Mouse (Mus musculus) lung, embryonic 16.5 days (tissue): ENCODE results near the gene Asf1a. TPM values are rescaled to one million over a fixed set of nuclear protein-coding genes. Genes with fewer than 3 reads are reported as not detected.

Source experiments
- ATAC-seq: fragments of 200-750 bp; cut with Nextera tagmentation; 2 replicates; pipeline ENCODE4 v1.8.0; 2017; ENCODE audit warnings: low read depth, mild to moderate bottlenecking, moderate library complexity
- H3K27ac ChIP-seq: fragments of 300-500 bp; sonication (generic); 2 replicates; pipeline ENCODE4 v1.5.1; 2014; ENCODE audit warnings: mild to moderate bottlenecking, control low read depth, low read length
- H3K27me3 ChIP-seq: fragments of 300-500 bp; sonication (generic); 2 replicates; pipeline ENCODE4 v1.6.1; 2014; ENCODE audit warnings: low read depth, low read length, mixed read lengths; ENCODE audit not compliant: control insufficient read depth, insufficient read depth
- H3K36me3 ChIP-seq: fragments of 300-500 bp; sonication (generic); 2 replicates; pipeline ENCODE4 v1.6.1; 2014; ENCODE audit warnings: low read length; ENCODE audit not compliant: control insufficient read depth, insufficient read depth
- H3K4me1 ChIP-seq: fragments of 300-500 bp; sonication (generic); replicated peaks from 2 replicates; pipeline ENCODE4 v1.6.1; 2014; ENCODE audit warnings: low read length, mixed read lengths; ENCODE audit not compliant: control insufficient read depth, insufficient read depth
- H3K4me2 ChIP-seq: fragments of 300-500 bp; sonication (generic); 2 replicates; pipeline ENCODE4 v1.6.1; 2014; ENCODE audit warnings: low read depth, low read length, control low read depth
- H3K4me3 ChIP-seq: fragments of 300-500 bp; sonication (generic); 2 replicates; pipeline ENCODE4 v1.5.1; 2014; ENCODE audit warnings: mild to moderate bottlenecking, low read length, control low read depth
- H3K9ac ChIP-seq: fragments of 300-500 bp; sonication (generic); 2 replicates; pipeline ENCODE4 v1.6.1; 2014; ENCODE audit warnings: low read length, control low read depth
- H3K9me3 ChIP-seq: fragments of 300-500 bp; sonication (generic); 2 replicates; pipeline ENCODE4 v1.6.1; 2016; ENCODE audit warnings: low read length; ENCODE audit not compliant: control insufficient read depth
- WGBS: fragments of 180-500 bp; shearing (Covaris S2); extraction: QIAGEN DNeasy Blood & Tissue Kit; methylation state at CpG from one replicate; pipeline ENCODE4 v1.1.7; 2014; 5-methylcytosine and 5-hydroxymethylcytosine counted together
- polyA plus RNA-seq: library from polyadenylated mRNA; unstranded; fragments of >200 nt; fragmentation: Nextera tagmentation; extraction: Ambion mirVana; gene quantifications from 2 replicates; pipeline ENCODE4 v1.2.1, GENCODE M21; 2015

Gene Asf1a
- polyA plus RNA-seq, 1 experiment from 2014 or later = 104 TPM

- Histone ChIP-seq H3K27me3 (no peaks in the 10 kb centered on the region), H3K4me3 (peak overlapping the region; percentile 97), H3K9ac (peak overlapping the region; percentile 95), H3K4me1 (peaks cover 13% of the 10 kb centered on the region), H3K36me3 (peaks cover 4% of the 10 kb centered on the region; the same call in 1 of the 2 replicates), H3K27ac (peak overlapping the region; percentile 99), H3K4me2 (peak overlapping the region; percentile 59), H3K9me3 (no peaks in the 10 kb centered on the region)
- ATAC-seq = peak; percentile 19
- WGBS = under 1% methylated on average over 76 of the region's 99 CpGs
Measured at GRCm38 (mm10) chr10:53597121-53597881, 744 bp downstream of the Asf1a start.

DNA sequence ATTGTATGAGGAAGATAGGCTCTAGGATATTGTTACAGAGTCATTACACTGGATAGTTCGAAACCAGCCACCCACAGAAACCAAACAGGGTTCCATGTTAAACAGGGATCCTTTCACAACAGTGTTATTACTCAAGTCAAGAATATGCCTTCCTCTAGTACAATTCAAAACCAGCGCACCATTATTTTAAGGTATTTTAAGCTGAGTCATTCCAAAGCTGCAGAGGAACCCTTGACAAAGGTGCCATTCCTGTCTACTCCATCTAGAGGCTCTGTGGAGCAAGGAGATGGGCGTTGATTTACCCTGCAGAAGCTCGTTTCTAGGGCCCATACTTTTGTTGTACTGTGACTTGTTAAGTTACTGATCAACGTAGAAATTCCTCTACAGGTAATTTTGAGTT lies 2.3 kb downstream of the Asf1a start:
- WGBS = 39% methylated on average over 5 of the region's 5 CpGs
- peaks cover 12% of the 10 kb centered on the region for H3K36me3 ChIP-seq
- peaks cover 13% of the 10 kb centered on the region for H3K4me1 ChIP-seq
- no peak for ATAC-seq
- peak overlapping the region; percentile 40 for H3K4me2 ChIP-seq
- peak overlapping the region; percentile 7 for H3K4me3 ChIP-seq
- no peak overlapping the region for H3K27ac ChIP-seq
- H3K9me3 ChIP-seq = no peaks in the 10 kb centered on the region
- no peaks in the 10 kb centered on the region for H3K27me3 ChIP-seq
- peak overlapping the region; percentile 8; the same call in 1 of the 2 replicates for H3K9ac ChIP-seq

GRCm38 (mm10) chr10:53605328-53605727 lies 8.8 kb downstream of the Asf1a start:
- no peak overlapping the region for H3K9ac ChIP-seq
- no peaks in the 10 kb centered on the region for H3K27me3 ChIP-seq
- ATAC-seq = no peak
- H3K4me1 ChIP-seq = no peaks in the 10 kb centered on the region
- no peaks in the 10 kb centered on the region for H3K9me3 ChIP-seq
- H3K27ac ChIP-seq = no peak overlapping the region
- H3K4me2 ChIP-seq = no peak overlapping the region
- H3K4me3 ChIP-seq = no peak overlapping the region
- H3K36me3 ChIP-seq = peaks cover 38% of the 10 kb centered on the region
- WGBS = 53% methylated on average over 2 of the region's 2 CpGs

GRCm38 (mm10) chr10:53608274-53608673 lies 11.7 kb downstream of the Asf1a start:
- Histone ChIP-seq H3K27ac (no peak overlapping the region), H3K9me3 (no peaks in the 10 kb centered on the region), H3K4me3 (no peak overlapping the region), H3K4me2 (no peak overlapping the region), H3K27me3 (no peaks in the 10 kb centered on the region), H3K36me3 (peaks cover 38% of the 10 kb centered on the region), H3K9ac (no peak overlapping the region), H3K4me1 (no peaks in the 10 kb centered on the region)
- ATAC-seq = no peak
- 53% methylated on average over 2 of the region's 2 CpGs for WGBS

- no peak overlapping the region for H3K4me2 ChIP-seq
- H3K27ac ChIP-seq = no peak overlapping the region
- H3K9ac ChIP-seq = no peak overlapping the region
- no peak for ATAC-seq
- H3K36me3 ChIP-seq = peaks cover 38% of the 10 kb centered on the region
- H3K9me3 ChIP-seq = no peaks in the 10 kb centered on the region
- no peaks in the 10 kb centered on the region for H3K4me1 ChIP-seq
- no peaks in the 10 kb centered on the region for H3K27me3 ChIP-seq
- no peak overlapping the region for H3K4me3 ChIP-seq
- WGBS = 73% methylated on average over 1 of the region's 1 CpGs
Measured at GRCm38 (mm10) chr10:53612172-53612571, 15.6 kb downstream of the Asf1a start.

DNA sequence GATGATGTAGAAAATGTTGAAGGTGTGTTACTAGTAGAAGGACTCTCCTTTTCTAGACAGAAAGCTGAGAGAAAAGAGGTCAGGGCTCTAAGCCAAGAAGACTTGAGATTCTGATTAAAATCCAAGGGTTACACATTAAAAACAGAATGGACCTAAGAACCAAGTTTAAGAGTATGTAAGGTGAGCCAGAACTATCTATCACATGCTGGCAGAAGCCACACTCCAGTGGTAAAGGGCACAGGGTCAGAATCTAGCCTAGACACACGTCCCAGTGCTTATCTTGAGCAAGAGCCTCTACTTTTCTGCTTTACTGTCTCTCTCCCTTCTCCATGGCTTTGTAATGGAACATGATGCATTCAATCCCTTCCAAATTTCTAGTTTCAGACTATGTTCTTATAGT lies 17.4 kb downstream of the Asf1a start:
- H3K27ac ChIP-seq = no peak overlapping the region
- H3K4me3 ChIP-seq = no peak overlapping the region
- 52% methylated on average over 1 of the region's 1 CpGs for WGBS
- ATAC-seq = no peak
- no peak overlapping the region for H3K4me2 ChIP-seq
- no peak overlapping the region for H3K9ac ChIP-seq
- H3K36me3 ChIP-seq = peaks cover 30% of the 10 kb centered on the region
- H3K27me3 ChIP-seq = no peaks in the 10 kb centered on the region
- H3K9me3 ChIP-seq = no peaks in the 10 kb centered on the region
- no peaks in the 10 kb centered on the region for H3K4me1 ChIP-seq

DNA sequence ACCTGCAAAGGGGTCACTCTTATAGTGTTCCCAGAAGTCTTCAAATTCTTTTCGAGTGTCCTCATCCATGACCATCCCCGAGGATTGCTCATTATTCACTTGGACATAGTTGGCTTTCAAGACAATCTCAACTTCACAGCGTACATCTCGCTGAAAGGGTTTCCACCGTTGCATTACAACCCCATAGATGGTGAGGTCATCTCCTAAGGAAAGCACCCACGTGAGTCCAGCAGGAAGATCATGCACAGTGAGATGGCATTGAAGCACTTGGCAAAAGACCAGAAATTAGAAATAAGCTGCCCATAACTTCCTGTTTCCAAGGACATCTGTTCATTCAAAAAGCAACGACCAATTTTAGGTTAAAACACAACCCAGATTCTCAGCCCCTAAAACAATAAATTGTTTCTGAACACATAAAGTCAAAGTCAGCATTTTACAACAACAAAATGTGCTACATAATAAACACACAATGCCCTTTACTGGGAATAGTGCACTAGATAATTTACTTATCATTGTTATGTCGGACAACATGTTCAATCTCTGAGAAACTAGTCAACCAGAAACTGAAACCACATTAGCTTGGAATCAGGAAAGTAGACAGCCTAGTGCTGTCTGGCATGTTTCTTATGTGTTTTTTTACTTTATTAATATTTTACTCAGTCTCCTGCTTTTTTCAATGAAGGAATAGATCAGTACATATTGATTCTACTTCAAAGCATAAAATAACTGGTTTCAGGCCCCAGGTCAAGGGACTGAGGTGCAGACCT lies 19.5 kb downstream of the Asf1a start:
- H3K4me1 ChIP-seq = no peaks in the 10 kb centered on the region
- WGBS = 67% methylated on average over 8 of the region's 8 CpGs
- H3K36me3 ChIP-seq = peaks cover 27% of the 10 kb centered on the region

DNA sequence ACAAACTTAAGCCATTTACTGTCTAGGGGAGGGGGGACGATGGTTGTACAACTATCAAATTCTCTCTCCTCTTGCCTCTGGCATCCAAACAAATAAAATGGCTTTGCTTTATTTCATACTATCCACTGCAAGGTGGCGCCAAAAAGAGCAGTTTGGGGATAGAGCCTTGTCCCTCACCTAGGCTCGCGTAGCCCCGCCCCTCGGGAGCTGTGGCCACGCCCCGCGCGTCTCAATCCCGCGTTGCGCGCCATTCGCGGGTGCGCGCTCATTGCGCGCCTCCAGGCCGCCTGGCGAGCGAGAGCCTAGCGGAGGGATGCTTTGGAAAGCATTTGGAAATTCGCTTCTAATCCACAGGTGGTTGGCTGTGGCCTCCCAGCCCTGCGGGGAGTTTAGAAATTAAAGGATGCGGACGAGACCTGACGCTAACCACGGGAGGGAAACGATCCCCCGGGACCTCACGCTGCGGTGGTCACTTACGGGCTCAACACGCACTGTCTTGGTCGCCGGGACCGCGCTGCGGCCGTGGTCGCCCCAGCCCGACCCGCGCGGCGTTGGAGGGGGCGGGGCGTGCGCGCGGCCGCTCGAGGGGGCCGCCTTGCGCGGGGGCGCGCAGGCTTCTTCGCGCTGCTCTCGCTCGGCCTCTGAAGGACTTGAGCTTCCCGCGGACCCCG lies 32.8 kb downstream of the Asf1a start:
- peak overlapping the region; percentile 65 for H3K4me2 ChIP-seq
- H3K9ac ChIP-seq = peak overlapping the region; percentile 86
- no peaks in the 10 kb centered on the region for H3K27me3 ChIP-seq
- H3K9me3 ChIP-seq = no peaks in the 10 kb centered on the region
- H3K27ac ChIP-seq = peak overlapping the region; percentile 97
- whole genome bisulfite sequencing = under 1% methylated on average over 48 of the region's 67 CpGs
- peaks cover 2% of the 10 kb centered on the region; the same call in 1 of the 2 replicates for H3K36me3 ChIP-seq
- peak; percentile 84 for ATAC-seq
- H3K4me3 ChIP-seq = peak overlapping the region; percentile 81
- 0 out of 2 replicates have a peak, but pooled peaks cover 3% of the 10 kb centered on the region for H3K4me1 ChIP-seq

More for the DNA sequence above, 19.5 kb downstream of the Asf1a start:
- Histone ChIP-seq H3K4me2 (no peak overlapping the region), H3K9me3 (no peaks in the 10 kb centered on the region), H3K27ac (no peak overlapping the region), H3K9ac (no peak overlapping the region), H3K27me3 (no peaks in the 10 kb centered on the region), H3K4me3 (no peak overlapping the region)
- no peak for ATAC-seq

GRCm38 (mm10) chr10:53629918-53630250 lies 33.3 kb downstream of the Asf1a start:
- 0 out of 2 replicates have a peak, but pooled peaks cover 3% of the 10 kb centered on the region for H3K4me1 ChIP-seq
- peak overlapping the region; percentile 65 for H3K4me2 ChIP-seq
- peak overlapping the region; percentile 81 for H3K4me3 ChIP-seq
- under 1% methylated on average over 33 of the region's 35 CpGs for WGBS
- peaks cover under 1% of the 10 kb centered on the region; the same call in 1 of the 2 replicates for H3K36me3 ChIP-seq
- H3K9ac ChIP-seq = peak overlapping the region; percentile 86
- ATAC-seq = peak; percentile 98
- H3K27me3 ChIP-seq = no peaks in the 10 kb centered on the region
- H3K9me3 ChIP-seq = no peaks in the 10 kb centered on the region
- H3K27ac ChIP-seq = peak overlapping the region; percentile 97
